Mouse (Mus musculus): ENCODE measurements around the gene Six3. TPM values are rescaled to one million over a fixed set of nuclear protein-coding genes. Genes with fewer than 3 reads are reported as not detected.

Six3 gene
- total RNA-seq, 1 experiment from 2014 or later: not detected

DNA sequence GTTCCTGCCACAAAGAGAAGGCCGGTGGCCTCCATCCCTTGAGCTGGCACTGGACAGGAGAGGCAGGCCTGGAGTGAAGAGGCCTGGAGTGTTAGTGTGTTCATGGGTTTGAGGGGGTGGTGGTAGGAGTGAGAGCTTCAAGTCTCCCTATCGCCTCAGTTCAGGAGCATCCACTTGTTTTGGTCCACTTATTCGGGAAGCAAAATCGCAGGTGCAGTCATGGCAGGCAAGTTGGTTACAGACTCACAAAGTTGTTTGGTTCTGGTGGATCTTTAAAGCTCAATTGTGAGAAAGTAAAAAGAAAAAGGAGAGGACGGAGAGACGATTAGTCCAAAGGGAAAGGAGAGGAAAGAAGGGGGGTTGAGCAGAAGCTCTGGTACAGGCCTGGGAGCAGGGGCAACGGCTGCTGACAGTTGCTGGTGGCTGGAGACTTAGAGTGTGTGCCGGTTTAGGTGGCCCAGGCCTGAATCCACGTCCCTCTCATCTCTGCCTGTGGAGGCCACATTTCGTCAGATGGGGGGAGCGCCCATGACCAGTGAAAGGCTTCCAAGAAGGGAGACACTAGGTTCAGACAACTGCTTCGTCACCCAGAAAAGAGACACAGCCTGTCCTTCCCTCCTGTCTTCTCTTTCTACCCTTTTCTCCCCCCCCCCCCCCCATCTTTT is 9.2 kb downstream of the Six3 start:
- no peak for ATAC-seq (replicated peaks; ENCODE audit: insufficient number of reproducible peaks, low FRiP score, low TSS enrichment, poor library complexity, severe bottlenecking)

DNA sequence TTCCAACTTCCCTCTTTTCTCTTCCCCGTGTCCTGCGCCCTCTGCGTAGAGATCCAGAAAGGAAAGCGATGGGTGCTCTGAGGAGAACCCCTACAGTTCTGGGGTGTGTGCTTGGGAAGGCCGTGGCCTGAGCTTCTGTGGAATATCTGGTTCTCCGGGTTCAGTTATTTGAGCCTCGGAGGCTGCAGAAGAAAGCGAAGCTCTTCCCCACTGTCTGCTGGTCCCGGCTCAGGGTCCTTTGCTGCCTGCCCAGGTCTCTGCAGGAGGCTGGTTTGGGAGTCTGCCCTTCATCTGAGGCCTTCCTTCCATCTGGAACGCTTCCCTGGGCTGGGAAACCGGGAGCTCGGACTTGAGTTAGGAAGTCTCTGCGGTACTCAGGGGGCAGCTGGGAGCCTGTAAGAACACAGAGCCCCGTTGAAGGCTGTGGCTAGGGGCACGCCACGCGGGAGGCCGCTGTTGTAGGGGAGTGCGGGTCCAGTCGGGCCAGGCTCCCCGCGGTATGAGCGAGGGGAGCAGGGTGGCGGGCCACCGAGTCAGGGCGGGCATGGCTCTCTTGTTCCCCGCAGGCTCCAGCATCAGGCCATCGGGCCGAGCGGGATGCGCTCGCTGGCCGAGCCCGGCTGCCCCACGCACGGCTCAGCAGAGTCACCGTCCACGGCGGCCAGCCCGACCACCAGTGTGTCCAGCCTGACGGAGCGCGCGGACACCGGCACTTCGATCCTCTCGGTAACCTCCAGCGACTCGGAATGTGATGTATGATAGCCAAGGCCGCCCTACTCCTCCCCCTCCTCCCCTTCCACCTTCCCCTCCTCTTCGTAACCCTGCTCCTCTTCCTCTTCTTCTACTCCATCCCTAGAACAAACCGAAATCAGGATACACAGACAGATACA is 10.0 kb downstream of the Six3 start:
- no peak for ATAC-seq (replicated peaks; ENCODE audit: insufficient number of reproducible peaks, low FRiP score, low TSS enrichment, poor library complexity, severe bottlenecking)

DNA sequence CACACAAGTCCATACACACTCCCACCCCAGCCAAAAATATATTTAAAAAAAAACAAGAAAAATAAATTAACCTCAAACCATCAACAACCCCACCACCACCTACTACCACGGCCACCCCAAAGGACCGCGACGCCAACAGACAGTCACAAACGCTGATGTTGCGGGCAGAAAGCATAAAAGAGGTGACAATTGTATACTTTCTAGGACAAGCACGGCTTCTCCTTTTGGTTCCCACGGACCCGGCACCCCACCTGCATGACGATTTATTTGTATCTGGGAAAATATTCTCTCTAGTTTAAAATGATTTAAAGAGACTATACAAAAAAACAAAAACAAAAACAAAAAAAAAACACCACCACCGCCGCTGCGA is 10.6 kb downstream of the Six3 start:
- no peak for ATAC-seq (replicated peaks; ENCODE audit: insufficient number of reproducible peaks, low FRiP score, low TSS enrichment, poor library complexity, severe bottlenecking)

DNA sequence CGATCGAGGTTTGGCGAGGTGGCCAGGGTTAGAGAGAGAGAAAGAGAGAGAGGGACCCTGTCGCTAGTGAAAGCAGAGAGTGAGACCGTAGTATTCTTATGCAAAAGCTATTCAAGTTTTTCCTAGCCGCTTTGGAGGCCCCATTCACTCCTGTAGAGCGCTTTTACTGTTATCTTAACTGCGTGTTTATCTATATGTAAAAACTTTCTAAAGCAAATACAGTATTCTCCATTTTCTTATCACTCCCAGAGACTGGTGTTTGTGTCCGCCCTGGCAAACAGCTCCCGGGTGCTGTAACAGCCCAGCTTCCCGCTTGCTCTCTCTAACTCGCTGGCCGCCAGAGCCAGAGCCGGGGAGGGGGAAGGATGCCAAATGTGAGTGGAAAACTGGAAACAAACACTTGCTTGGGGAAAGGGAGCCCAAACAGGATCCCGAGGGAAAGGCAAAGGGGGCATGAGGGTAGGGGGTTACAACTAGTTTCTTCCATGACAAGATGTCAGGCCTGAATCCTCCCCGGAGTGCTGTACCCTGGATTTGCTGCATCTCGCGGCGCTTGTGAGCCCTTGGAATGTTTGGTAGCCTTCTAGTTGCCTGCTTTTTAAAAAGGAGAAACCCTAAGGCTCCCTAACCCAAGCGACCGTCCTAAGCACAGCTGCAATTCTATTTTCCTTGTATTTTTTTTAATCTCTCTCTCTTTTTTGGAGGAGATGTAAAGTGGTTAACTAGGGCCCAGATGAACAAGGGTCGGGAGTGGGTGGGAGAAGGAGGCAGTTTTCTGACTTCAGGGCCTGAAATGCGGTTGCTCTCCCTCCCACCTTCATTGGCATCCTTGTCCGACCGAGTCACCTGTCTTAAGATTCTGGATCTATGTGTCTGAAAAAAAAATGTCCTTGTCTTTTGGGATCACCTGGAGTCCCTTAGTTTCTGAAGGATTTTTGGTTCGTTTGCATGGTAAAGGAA is 11.9 kb downstream of the Six3 start:
- ATAC-seq (replicated peaks; ENCODE audit: insufficient number of reproducible peaks, low FRiP score, low TSS enrichment, poor library complexity, severe bottlenecking): no peak

DNA sequence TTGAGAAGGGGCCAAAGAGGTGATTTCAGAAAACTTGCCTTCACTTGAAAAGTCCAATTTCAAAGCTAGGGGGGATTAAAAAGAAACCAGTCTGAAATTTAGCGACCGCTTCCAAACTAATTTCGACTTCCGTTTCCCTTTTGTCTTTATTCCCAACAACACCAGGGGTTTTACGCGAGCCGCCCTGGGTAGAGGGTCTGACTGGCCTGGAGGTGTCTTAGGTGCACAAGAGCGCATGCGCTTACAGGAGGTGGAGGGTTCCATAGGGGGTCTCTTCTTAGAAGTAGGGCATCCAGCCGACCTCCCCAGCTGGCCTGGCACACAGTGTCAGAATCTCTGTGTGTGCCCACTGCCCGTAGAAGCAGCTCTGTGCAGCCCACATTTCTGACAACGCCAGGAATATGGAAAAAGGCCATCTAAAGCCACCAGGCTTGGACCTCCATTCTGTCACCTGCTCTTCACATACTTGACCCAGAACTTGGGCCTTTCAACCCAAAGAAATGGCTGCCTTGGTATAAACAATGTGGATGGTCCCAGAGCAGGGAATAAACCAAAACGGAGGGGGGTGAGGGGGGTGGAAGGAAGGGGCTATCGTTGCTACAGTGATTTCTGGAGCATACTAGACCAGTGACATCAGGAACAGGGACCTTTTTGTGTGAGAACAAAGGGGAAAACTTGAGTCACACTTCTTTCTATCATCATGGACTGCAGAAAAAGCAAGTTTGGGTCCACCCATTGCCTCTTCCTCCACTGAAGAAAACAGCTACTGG is 12.9 kb downstream of the Six3 start:
- ATAC-seq (replicated peaks; ENCODE audit: insufficient number of reproducible peaks, low FRiP score, low TSS enrichment, poor library complexity, severe bottlenecking): no peak

DNA sequence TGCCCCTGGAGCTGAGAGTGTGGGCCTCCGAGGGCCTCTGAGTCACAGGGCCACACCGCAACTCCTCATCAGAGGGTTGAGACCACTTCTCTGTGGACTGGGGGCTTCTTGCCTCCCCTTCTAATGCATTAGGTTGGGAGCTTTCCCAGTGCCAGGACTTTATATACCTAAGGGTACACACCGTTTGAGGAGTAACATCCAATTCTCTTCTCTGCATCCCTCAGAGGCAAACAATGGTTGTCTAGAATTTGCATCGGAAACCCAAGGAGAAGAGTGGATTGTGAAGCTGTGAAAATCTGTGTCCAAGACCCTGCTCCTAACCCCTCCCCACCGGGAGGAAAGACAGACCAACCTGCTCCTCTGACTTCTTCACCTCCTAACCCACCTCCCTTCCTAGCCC is 14.3 kb downstream of the Six3 start:
- no peak for ATAC-seq (replicated peaks; ENCODE audit: insufficient number of reproducible peaks, low FRiP score, low TSS enrichment, poor library complexity, severe bottlenecking)

DNA sequence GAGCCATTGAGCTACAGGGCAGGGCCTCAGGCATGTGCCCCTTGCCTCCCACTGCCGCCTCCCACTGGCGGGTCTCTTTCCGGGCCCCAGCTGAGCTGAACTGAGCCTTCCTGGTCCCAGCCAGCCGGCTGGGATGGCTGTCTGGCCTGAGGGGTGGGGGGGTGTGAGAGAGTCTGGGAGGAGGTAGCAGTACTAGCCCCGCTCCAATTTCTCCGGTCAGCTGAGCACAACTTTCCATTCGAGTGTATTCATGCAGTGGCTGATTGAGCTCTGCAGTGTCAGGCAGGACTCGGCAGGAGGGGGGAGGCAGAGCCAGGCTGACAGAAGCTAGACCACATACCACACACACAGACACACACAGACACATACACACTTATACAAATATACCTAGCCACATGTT is 15.4 kb downstream of the Six3 start:
- ATAC-seq (replicated peaks; ENCODE audit: insufficient number of reproducible peaks, low FRiP score, low TSS enrichment, poor library complexity, severe bottlenecking): no peak

DNA sequence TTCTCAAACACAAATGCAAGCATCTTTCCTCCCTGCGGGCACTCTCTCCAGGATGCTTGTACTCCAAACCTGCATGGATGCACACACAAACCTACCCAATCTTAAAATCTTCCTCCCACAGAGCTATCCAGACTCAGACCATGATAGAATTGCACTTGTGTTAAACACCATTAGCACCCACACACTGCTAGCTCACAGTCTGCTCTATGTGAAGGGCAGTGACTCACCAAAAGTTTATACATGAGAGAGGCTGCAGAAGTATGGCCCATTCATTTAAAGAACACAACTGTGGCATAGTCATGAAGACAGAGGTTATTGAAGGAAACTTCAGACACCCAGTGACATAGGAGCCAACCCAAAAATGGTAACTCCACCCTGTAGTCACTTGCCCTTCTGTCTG is 16.0 kb downstream of the Six3 start:
- ATAC-seq (replicated peaks; ENCODE audit: insufficient number of reproducible peaks, low FRiP score, low TSS enrichment, poor library complexity, severe bottlenecking): no peak

DNA sequence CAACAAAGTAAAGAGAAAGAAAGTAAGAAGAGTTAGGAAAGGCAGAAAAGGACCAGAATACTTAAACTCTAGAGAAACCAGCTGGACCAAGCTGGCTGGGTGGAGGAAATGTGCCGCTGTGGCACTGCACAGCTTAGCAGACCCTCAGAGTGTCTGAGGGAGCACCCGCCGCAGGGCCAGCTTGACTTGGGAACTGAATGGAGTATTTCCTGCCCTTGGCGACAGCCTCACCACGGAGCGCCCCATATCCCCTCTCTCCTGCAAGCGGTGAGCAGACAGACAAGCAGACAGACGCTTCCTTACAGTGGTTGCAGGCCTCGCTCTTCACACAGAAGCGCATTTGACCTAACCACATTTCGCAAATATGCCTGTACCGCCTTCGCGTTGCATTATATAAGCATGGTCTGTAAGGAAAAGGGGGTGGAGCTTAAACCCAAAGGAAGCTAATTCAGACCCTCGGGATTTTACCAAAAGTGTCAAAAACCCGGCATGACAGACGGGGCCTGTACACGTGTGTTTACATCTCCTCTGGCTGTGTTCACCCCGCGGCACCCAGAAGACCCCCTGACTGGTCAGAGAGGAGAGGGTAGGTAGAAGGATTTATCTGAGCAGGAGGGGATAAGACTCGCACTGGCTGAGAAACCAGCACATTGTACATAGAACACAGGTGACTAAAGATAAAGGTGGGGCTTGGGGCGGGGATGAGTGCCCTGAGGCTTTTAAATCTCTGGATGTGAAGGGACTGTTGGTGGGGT is 17.1 kb downstream of the Six3 start:
- no peak for ATAC-seq (replicated peaks; ENCODE audit: insufficient number of reproducible peaks, low FRiP score, low TSS enrichment, poor library complexity, severe bottlenecking)

DNA sequence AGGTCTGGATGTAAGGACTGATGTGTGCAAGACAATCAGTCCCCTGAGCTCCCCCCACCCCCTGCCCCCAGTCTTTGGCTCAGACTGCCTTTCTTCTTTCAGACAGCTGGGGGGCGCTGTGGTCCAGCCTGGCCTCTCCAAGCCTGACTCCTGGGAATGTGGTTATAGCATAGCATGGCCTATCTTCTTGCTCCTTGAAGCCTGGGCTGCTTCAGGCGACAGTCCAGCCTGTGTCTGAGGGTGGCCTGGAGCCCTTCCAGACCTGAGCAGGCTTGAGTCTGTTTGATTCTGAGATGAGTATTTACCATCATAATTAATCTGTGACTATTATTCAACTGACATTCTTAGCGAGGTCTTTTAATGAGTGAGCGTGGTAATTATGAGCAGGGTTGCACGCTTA is 17.7 kb downstream of the Six3 start:
- ATAC-seq (replicated peaks; ENCODE audit: insufficient number of reproducible peaks, low FRiP score, low TSS enrichment, poor library complexity, severe bottlenecking): no peak

DNA sequence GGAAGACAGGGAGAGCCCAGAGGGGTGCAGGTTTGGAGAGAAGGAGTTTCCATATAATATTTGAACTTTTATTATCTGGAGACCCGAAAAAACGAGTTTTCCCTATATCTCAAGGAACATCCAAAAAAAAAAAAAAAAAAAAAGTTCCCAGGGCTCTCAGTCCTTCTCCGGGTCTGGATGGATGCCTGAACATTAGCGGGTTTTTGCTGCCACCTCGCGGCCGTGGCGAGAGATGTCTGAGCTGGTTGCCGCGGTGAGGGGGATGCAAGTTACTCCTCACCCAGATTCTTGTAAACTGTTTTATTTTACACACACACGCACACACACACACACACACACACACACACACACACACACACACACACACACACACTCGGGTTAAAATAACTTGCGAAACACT is 20.2 kb downstream of the Six3 start:
- 0 out of 2 replicates have a peak, but pooled peaks have one; percentile 56 for ATAC-seq (replicated peaks; ENCODE audit: insufficient number of reproducible peaks, low FRiP score, low TSS enrichment, poor library complexity, severe bottlenecking)

DNA sequence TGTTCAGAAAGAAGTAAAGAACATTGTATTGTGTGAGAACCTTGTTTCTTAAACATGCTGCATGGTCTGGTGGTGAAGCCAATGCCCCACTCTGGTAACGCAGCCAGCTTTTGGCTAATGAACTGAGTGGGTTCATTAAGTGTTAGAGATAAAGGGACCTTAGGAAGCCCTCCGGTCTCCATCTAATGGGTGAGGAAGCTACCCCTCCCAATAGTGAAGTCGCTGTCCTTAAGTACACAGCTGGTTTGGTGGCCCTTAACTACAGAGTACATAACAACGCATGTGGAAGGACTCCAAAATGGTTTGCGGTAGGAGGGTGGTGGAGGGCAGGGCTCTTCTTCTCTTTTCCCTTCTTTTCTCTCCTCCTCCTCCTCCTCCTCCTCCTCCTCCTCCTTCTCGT is 24.5 kb downstream of the Six3 start:
- no peak for ATAC-seq (replicated peaks; ENCODE audit: insufficient number of reproducible peaks, low FRiP score, low TSS enrichment, poor library complexity, severe bottlenecking)

DNA sequence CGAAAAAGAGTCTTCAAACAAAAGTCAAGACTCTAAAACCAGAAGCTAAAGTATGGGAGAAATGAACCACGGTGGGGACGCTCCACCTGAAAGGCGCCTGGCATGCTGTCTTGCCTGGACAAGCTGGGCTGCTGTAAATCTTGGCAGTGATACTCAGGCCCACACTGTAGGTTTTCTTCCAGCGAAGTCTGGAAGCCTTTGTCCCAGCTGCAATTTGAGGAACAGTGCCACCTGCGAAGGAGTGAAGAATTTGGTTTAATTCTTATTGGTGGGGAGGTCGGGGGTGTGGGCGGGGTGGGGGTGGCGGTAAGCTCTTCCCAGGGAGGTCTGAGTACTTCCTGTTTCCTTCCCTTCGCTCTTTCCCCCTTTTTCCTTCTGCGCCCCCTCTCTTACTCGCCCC is 31.9 kb downstream of the Six3 start:
- ATAC-seq (replicated peaks; ENCODE audit: insufficient number of reproducible peaks, low FRiP score, low TSS enrichment, poor library complexity, severe bottlenecking): no peak

DNA sequence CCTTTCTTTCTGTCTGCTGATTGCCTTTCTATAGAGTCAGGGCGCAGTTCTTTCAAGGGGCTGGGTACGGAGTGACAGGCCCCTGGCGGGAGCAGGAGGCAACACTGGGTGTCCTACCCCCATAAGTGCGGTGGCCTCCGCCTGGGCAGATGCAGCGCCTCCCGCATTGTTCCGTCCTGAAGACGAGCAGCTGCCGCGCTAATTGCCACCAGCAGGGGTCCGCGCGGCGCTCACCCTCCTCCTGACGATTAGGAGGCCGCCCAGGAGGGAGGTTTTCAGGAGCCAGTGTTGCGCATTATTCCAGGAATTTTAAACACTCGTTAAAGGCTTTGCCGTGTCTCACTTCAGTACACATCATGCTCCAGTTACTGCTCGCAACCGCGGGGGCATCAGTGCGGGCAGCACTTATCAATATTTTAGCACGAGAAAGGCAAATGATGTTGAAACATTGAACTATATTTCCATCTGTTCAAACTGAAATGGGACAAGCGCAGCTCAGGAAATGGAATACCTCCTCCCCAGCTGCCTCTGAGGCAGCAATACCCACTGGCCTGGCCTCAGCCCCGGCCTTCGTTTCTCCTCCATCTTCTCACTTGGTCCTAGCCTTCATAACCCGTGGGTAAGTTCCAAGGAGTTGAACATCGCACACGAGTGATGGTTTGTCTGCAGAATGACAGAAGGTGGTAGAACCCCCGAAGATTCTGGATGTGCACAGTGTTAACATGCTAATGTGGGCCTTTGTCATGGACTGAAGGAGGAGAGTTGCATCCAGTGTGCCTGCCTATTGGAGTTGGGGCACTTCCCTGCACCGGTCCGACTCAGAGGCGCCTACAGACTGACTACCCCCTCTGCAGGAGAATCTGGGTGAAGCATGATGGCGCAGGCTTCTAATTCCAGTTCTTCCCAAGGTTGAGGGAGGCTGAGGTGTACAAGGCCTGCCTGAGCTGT is 32.6 kb downstream of the Six3 start:
- no peak for ATAC-seq (replicated peaks; ENCODE audit: insufficient number of reproducible peaks, low FRiP score, low TSS enrichment, poor library complexity, severe bottlenecking)

DNA sequence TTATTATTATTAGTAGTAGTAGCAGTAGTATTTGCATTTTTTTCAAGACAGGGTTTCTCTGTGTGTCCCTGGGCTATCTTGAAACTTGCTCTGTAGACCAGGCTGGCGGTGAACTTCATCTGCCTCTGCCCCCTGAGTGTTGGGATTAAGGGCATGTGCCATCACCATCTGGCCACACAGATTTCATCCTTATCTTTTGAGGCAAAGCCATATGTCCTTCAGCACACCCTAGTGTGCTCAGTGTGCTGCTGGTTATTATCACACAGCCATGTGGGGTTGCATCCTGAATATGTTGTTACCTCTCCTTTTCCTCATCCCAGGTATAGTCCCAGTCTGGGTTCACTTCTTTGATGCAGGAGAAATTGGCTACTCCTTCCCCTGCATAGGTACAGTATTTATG is 46.6 kb downstream of the Six3 start:
- ATAC-seq (replicated peaks; ENCODE audit: insufficient number of reproducible peaks, low FRiP score, low TSS enrichment, poor library complexity, severe bottlenecking): no peak

DNA sequence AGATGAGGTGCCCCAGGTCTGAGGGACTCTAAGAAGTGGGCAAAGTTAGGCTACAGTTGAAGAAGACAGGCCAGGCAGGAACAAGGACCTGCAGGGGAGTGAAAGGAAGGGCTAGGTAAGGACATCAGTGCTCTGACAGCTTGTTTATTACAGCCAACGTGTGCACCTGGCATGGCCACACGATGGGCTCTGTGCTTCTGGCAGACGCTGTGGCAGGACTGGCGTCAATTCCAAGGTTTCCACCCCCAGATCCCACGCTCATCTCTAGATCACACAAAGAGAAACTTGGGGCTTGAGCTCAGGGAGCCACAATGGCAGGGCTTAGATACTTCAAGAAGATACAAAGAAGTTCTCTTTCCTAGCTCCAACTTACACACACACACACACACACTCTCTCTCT is 48.1 kb downstream of the Six3 start:
- no peak for ATAC-seq (replicated peaks; ENCODE audit: insufficient number of reproducible peaks, low FRiP score, low TSS enrichment, poor library complexity, severe bottlenecking)

DNA sequence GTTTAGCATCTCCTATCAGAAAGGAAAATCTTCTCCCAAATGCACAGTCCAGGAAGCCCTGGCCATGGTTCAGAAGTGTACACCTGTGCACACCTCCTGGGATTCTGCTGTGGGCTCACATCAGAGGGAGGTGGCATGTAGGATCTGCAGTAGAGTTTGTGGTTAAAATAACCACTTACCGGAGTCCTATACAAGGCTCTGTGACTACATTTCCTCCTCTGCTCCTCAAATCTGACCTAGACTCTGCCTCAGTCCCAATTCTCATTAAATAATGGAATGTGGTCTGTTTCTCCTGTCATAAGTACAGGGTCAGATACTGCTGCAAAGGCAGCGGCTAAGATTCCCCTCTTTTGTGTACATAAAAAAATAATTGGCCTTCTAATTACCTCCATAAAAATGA is 50.8 kb downstream of the Six3 start:
- no peak for ATAC-seq (replicated peaks; ENCODE audit: insufficient number of reproducible peaks, low FRiP score, low TSS enrichment, poor library complexity, severe bottlenecking)

Data from monocyte, adult 5-6 weeks (primary cell).